Mouse (Mus musculus): ENCODE measurements at regions not wholly inside any gene's neighbourhood (a gene's known extent, or its start where the extent isn't known, plus 50 kb on each side); places are given as distances from the start of the nearest gene placed in this dataset.
A peak's percentile ranks its signal among the peaks of the same experiment; 100 is the strongest.

DNA sequence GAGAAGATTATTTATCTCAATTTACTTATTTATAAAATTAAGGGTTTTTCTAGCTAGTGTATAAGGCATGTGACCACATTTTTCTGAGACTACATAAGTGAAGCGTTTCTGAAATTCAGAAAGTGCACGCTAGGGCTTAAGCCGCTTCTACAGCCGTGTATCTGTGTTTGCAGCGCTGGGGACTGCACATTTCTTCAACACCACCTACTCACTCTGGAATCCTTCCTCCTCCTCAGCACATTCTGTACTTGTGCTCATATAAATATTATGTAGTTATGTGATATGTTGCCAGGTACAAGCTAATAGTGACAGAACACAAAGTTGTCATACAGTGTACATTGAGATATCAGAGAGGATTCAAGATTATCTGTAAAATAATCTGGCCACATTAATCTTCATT is 251.0 kb upstream of the Slc30a5 start:
- Histone ChIP-seq H3K4me1 (ENCODE audit: control insufficient read depth, insufficient read depth, low read length) (no peaks in the 10 kb centered on the region; the same call in 1 of the 2 replicates), H3K27me3 (replicated peaks; ENCODE audit: control insufficient read depth, insufficient read depth, low read length) (no peaks in the 10 kb centered on the region), H3K4me3 (ENCODE audit: insufficient read depth, low read depth, low read length) (no peak overlapping the region), H3K27ac (ENCODE audit: insufficient read depth, low read depth, low read length) (no peak overlapping the region), H3K36me3 (ENCODE audit: control insufficient read depth, insufficient read depth, low read length) (no peaks in the 10 kb centered on the region)
- 97% methylated on average over 5 of the region's 5 CpGs for WGBS
- TF ChIP-seq CTCF (conservative IDR thresholded peaks at IDR 0.05; ENCODE audit: insufficient read depth, insufficient read length, low read depth, low read length) (no peak), POLR2A (IDR thresholded peaks at IDR 0.05; ENCODE audit: low read depth, low read length) (no peak)
- DNase-seq = no peak

DNA sequence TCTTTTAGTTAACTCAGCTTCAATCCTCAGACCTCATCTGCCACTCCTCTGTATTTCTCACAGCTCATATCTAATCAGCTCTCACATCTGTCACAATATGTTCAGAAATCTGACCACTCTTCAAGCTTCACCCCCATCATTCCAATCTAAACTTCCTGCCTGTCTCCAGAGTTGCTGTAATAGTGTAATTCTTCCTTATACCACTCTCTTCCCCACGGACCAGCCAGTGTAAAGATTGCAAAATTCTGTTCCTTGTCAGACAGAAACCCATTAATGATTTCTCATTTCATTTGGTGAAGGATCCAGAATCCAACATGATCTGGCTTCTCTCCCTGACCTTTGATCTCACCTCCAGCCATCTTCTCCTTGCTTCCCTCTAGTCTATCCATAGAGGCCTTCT is 250.2 kb upstream of the Slc30a5 start:
- Histone ChIP-seq H3K36me3 (ENCODE audit: control insufficient read depth, insufficient read depth, low read length) (no peaks in the 10 kb centered on the region), H3K27me3 (replicated peaks; ENCODE audit: control insufficient read depth, insufficient read depth, low read length) (no peaks in the 10 kb centered on the region), H3K4me1 (ENCODE audit: control insufficient read depth, insufficient read depth, low read length) (no peaks in the 10 kb centered on the region; the same call in 1 of the 2 replicates), H3K4me3 (ENCODE audit: insufficient read depth, low read depth, low read length) (no peak overlapping the region), H3K27ac (ENCODE audit: insufficient read depth, low read depth, low read length) (no peak overlapping the region)
- WGBS = 38% methylated on average over 1 of the region's 1 CpGs
- peak; percentile 35 for DNase-seq
- TF ChIP-seq POLR2A (IDR thresholded peaks at IDR 0.05; ENCODE audit: low read depth, low read length) (no peak), CTCF (conservative IDR thresholded peaks at IDR 0.05; ENCODE audit: insufficient read depth, insufficient read length, low read depth, low read length) (no peak)

DNA sequence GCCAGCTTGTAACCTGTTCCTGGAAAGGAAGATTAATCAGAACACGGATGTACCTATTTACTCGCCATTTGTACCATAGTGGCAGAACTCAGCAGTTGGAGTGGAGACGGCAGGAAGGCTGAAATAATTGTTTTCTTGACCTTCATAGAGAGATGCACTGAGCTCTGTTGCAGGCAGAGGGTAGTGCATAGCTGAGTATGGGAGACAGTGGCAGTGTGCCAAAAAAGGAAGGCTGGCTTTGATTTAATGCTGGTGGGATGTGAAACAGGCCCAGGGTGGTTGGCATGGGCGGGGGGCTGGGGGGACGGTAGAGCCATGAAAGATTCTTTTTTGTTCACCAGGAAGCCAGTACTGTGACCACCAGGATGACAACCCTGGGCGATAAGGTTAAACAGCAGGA is 235.3 kb upstream of the Slc30a5 start:
- TF ChIP-seq CTCF (conservative IDR thresholded peaks at IDR 0.05; ENCODE audit: insufficient read depth, insufficient read length, low read depth, low read length) = no peak
- no peak for TF ChIP-seq POLR2A (IDR thresholded peaks at IDR 0.05; ENCODE audit: low read depth, low read length)
- no peak for DNase-seq

DNA sequence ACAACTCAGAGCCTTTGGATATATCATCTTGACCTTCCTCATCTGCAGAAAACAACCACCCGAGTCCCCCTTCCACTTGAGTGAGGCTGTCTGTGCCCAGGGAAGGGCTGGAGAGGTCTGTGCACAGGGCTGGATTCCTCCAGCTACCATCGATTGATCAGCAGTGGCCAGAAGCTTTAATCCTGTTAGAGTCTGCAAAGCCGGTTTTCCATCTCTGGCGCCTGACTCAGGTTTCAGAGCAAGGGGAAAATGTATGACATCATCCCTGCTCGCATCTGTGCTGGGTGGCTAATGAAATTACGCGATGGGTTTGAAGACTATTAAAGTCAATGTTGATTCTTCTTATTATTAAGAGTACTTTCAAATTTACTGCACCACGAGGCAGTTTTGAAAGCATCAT is 229.4 kb upstream of the Slc30a5 start:
- H3K4me1 ChIP-seq (ENCODE audit: control insufficient read depth, insufficient read depth, low read length) = no peaks in the 10 kb centered on the region
- DNase-seq = no peak
- H3K27me3 ChIP-seq (replicated peaks; ENCODE audit: control insufficient read depth, insufficient read depth, low read length) = no peaks in the 10 kb centered on the region
- no peaks in the 10 kb centered on the region for H3K36me3 ChIP-seq (ENCODE audit: control insufficient read depth, insufficient read depth, low read length)
- no peak overlapping the region for H3K27ac ChIP-seq (ENCODE audit: insufficient read depth, low read depth, low read length)
- TF ChIP-seq CTCF (conservative IDR thresholded peaks at IDR 0.05; ENCODE audit: insufficient read depth, insufficient read length, low read depth, low read length) = no peak
- TF ChIP-seq POLR2A (IDR thresholded peaks at IDR 0.05; ENCODE audit: low read depth, low read length) = no peak
- H3K4me3 ChIP-seq (ENCODE audit: insufficient read depth, low read depth, low read length) = no peak overlapping the region
- 67% methylated on average over 8 of the region's 8 CpGs for WGBS

More for the DNA sequence above, 235.3 kb upstream of the Slc30a5 start:
- Histone ChIP-seq H3K27ac (ENCODE audit: insufficient read depth, low read depth, low read length) (no peak overlapping the region), H3K4me3 (ENCODE audit: insufficient read depth, low read depth, low read length) (no peak overlapping the region), H3K4me1 (ENCODE audit: control insufficient read depth, insufficient read depth, low read length) (no peaks in the 10 kb centered on the region), H3K36me3 (ENCODE audit: control insufficient read depth, insufficient read depth, low read length) (no peaks in the 10 kb centered on the region), H3K27me3 (replicated peaks; ENCODE audit: control insufficient read depth, insufficient read depth, low read length) (no peaks in the 10 kb centered on the region)
- 59% methylated on average over 6 of the region's 6 CpGs for WGBS

DNA sequence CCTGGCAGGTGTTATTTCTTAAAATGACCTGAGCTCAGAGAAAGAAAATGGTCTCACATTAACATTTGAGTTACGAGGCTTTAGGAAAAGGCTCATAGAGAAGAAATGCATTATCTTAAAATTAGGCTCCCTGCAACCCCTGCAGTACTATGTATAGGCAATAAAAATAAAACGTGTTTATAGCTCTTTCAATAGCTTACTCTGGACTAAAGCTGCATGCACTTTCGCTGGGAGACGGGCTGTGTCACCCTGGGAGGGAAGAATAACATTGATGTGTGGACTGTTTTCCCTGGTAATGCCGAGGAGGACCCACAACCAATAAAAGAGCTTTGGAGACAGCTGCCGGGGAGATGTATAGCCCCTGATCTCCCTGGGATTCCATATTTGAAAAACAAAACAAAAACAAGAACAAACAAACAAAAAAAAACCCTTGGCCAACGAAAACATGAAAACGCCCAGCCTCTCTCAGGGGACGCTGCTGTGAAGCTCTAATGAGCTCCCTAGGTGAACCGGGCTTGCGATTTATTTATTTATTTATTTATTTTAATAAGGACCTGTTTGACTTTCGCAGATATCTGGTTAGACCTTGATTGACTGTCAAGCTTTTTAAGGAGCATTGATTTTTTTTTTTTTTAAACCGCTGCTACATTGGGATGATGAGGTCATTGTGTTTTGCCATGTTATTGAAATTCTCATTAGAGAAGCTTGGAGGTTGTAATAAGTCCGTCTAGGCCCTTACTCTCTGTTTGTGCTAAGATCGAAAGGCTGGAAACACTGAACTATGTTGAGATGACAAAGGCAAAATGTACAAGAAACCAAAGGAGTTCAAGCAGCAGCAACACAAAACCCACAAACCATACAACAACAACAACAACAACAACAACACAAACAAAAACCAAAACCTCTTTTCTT is 228.3 kb upstream of the Slc30a5 start:
- no peaks in the 10 kb centered on the region for H3K36me3 ChIP-seq (ENCODE audit: control insufficient read depth, insufficient read depth, low read length)
- H3K27ac ChIP-seq (ENCODE audit: insufficient read depth, low read depth, low read length) = no peak overlapping the region
- no peaks in the 10 kb centered on the region for H3K4me1 ChIP-seq (ENCODE audit: control insufficient read depth, insufficient read depth, low read length)
- TF ChIP-seq POLR2A (IDR thresholded peaks at IDR 0.05; ENCODE audit: low read depth, low read length) = no peak
- TF ChIP-seq CTCF (conservative IDR thresholded peaks at IDR 0.05; ENCODE audit: insufficient read depth, insufficient read length, low read depth, low read length) = no peak
- no peak for DNase-seq
- H3K4me3 ChIP-seq (ENCODE audit: insufficient read depth, low read depth, low read length) = no peak overlapping the region
- WGBS = 60% methylated on average over 15 of the region's 15 CpGs
- no peaks in the 10 kb centered on the region for H3K27me3 ChIP-seq (replicated peaks; ENCODE audit: control insufficient read depth, insufficient read depth, low read length)

DNA sequence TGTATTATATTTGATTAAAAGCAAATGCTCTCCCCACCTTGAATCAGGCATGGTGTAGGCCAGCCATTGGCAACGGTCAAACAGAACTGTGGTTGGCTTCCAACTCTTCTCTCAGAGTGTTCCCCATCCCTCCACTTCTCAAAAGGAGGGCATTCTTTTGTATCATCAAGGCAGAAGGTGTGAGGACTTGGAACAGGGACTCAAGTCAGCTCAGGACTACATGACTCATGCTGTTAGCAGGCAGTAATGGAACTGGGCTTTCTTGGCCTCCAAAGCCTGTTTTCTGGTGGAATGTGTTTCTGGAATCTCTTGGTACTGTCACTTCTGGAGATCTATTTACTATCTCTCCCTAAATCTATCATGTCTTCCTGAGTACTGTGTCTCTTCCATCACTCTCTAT is 216.3 kb upstream of the Slc30a5 start:
- no peak overlapping the region for H3K27ac ChIP-seq (ENCODE audit: insufficient read depth, low read depth, low read length)
- WGBS = 77% methylated on average over 1 of the region's 1 CpGs
- H3K4me1 ChIP-seq (ENCODE audit: control insufficient read depth, insufficient read depth, low read length) = no peaks in the 10 kb centered on the region
- no peaks in the 10 kb centered on the region for H3K36me3 ChIP-seq (ENCODE audit: control insufficient read depth, insufficient read depth, low read length)
- no peak overlapping the region for H3K4me3 ChIP-seq (ENCODE audit: insufficient read depth, low read depth, low read length)
- no peaks in the 10 kb centered on the region for H3K27me3 ChIP-seq (replicated peaks; ENCODE audit: control insufficient read depth, insufficient read depth, low read length)
- no peak for DNase-seq
- TF ChIP-seq POLR2A (IDR thresholded peaks at IDR 0.05; ENCODE audit: low read depth, low read length) (no peak), CTCF (conservative IDR thresholded peaks at IDR 0.05; ENCODE audit: insufficient read depth, insufficient read length, low read depth, low read length) (no peak)

DNA sequence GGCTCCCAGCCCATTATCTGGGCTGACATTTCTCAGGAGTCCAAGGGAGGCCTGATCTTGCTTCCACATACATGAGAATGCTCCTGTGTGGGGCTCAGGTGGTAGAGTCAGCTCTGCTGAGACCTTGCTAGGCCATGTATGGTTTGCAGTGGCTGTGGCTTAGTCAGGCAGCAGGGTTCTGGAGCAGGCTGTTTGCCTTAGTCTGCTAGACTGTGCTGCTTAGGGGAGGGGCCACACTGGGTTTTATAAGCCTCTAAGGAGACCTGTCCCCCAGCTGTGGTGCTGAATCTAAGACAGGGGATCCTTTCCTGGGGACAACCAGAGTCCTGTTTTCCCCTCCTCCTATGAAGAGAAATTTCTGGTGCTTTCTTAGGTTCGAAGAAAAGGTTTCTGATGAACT is 199.4 kb upstream of the Slc30a5 start:
- 62% methylated on average over 1 of the region's 1 CpGs for WGBS

More for the DNA sequence above, 199.4 kb upstream of the Slc30a5 start:
- TF ChIP-seq CTCF (conservative IDR thresholded peaks at IDR 0.05; ENCODE audit: insufficient read depth, insufficient read length, low read depth, low read length) (no peak), POLR2A (IDR thresholded peaks at IDR 0.05; ENCODE audit: low read depth, low read length) (no peak)
- H3K4me3 ChIP-seq (ENCODE audit: insufficient read depth, low read depth, low read length) = no peak overlapping the region
- DNase-seq = no peak
- no peaks in the 10 kb centered on the region for H3K4me1 ChIP-seq (ENCODE audit: control insufficient read depth, insufficient read depth, low read length)
- H3K27me3 ChIP-seq (replicated peaks; ENCODE audit: control insufficient read depth, insufficient read depth, low read length) = no peaks in the 10 kb centered on the region; the same call in 1 of the 2 replicates
- H3K36me3 ChIP-seq (ENCODE audit: control insufficient read depth, insufficient read depth, low read length) = no peaks in the 10 kb centered on the region
- H3K27ac ChIP-seq (ENCODE audit: insufficient read depth, low read depth, low read length) = no peak overlapping the region
